Mouse (Mus musculus) lung, postnatal 4 days (tissue): ENCODE results near the gene Cdc73.
"Not testable (repeated sequence)": the region's sequence is repeated elsewhere in the genome, so short reads cannot be mapped to it uniquely, and the experiment has no call there.

ENCODE experiments used
- DNase-seq, 2 experiments: peaks; one replicate each; pipeline ENCODE4 v3.0.0; 2021

Gene Cdc73

DNA sequence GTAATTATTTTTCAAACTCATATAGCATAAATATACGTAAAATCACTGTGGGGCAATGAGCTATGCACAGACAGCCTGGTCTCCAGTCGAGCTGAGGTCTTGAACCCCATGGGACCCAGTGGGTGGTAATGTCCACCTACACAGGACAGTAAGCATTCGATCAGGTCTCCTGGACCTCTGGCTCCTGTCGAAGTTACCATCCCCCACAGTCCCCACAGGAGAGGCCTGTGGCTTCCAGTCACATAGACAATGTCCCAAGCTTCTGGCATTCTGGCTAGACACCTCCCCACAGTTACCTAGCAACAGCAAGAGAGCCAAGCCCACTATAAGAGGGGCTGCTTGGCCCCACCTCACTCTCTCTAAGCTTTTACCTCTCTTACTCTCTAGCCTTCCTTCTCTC, 37.9 kb downstream of the Cdc73 start:
- DNase-seq, result not testable (repeated sequence)

DNA sequence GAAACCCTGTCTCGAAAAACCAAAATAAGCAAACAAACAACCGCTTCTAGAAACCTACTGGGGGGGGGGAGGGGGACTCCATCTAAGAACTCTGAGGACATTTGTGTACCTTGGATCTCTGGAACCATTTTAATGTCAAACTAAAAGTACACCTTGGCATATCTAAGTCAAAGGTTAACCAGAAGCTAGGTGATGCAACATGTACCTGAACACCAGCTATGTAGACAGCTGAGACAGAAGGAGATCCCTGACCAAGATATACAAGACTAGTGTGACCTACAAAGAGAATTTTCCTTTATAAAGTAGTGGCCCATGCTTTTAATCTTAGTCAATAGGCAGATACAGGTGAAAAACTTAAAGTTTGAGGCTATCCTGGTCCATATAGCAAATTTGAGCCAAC, 39.5 kb downstream of the Cdc73 start:
- DNase-seq, result no peak

DNA sequence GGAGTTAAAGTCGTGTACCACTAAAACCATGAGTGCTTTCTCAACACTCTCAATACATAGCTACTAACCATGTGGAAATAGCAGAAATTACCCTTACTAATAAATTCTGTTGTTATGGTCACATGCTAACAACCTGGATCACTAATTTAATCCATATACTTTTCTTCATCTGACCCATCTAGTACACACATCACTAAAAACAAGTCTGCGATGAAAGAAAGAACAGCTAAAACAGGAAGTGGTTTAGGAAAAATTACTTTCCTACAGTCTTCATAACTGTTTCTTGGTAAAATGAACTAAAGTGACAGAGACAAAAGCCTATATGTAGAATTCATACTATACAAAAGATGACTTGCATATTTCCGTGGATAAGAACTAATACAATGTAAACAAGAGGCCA, 49.0 kb downstream of the Cdc73 start:
- DNase-seq, result no peak

DNA sequence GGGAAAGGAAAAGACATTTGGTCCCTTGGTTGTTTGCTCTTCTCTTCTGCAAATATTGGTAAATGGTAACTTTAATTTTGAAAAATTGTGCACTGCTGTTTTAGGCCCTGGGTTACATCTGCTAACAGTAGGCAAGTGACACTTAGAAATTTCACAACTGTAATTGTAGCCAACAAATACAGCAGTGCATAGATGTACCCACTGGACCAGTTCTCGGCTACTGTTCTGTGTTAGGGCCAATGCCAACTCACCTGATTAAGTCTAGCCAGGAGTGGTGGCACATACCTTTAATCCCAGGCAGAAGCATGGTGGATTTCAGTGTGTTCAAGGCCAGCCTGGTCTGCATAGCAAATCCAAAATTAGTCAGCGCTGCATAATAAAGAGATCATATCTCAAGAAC, 52.4 kb downstream of the Cdc73 start:
- DNase-seq, result no peak

DNA sequence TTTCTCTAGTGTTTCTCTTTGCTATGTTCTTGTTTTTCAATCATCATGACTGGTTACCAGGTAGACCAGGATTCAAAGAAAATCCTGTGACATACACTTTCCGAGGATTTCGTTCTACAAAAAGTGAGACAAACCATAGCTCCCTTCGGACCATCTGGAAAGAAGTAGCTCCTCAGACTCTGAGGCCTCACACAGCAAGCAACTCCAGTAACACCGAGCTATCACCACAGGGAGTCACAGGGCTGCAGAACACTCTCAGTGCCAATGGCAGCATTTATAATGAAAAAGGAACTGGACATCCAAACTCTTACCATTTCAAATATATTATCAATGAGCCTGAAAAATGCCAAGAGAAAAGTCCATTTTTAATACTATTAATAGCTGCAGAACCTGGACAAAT, 56.5 kb downstream of the Cdc73 start:
- DNase-seq, result no peak

DNA sequence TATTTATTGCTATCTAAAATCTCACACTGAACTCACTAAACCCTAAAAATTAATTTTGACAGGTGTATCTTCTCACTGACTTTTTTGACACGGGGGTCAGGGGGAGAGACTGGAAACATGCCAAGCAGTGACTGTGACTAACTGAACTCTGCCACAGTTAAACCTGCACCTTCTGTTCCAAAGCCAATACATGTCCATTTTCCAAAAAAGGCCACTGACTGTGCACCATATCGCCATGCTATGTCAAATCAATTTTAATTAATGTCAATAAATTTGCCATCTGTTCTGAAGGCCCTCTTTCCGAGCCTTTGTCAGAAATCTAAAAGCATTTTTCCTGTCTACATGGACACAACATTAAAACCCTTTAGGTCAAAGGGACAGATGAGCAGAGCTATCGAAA, 57.3 kb downstream of the Cdc73 start:
- no peak for DNase-seq

DNA sequence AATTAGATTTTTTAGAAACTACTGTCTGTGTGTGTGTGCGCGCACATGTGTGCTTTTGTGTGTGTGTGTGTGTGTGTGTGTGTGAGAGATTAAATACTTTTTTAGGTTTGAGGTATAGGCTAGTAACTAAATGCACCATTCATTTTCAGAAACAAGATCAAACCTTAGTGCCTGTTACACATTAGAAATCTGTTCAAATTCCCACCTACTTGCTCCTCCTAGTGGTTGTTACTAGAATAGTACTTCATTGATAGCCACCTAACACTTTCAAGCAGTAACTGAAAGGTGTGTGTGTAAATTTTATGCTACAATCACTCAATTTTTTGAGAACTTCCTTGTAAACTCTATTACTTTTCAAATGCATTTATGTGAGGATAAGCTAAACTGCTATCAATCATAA, 58.5 kb downstream of the Cdc73 start:
- DNase-seq, result no peak

DNA sequence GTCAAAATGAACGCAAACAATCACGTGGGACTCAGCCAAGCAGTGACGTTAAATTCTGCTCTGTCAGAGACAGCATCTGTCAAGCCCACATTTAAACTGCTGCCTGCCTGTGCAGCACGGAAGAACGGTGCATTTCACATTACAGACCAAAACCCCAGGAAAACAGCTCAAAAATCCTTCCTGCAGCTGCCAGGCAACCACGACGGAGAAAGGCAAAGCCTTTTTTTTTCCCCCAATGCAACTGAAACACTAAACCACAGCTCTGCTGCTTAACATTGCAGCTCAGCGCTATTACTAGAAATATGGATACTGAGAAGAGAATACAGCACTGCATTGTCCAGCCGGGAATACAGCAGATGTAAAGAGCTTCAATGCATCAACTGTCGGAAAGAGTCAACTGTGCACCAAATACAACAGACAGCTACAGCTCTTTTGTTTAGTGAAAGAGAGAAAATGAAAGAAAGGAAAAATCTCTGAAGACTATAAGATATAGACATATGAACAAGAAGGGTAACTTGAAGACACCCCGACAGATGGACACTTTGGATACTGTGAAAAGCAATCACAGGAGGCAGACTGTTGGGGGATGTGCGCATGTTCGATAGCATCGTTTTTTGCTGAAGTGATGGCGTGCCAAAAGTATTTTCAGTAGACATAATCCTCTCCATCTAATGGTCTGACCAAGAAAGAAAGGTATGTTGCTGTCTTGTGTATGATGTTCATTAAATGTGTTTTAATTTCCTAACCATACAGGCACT, 61.9 kb downstream of the Cdc73 start, which contains the start of gene B3galt2:
B3galt2 (plus strand) TSS at position 15 of the 758 bp plus-strand sequence.
- no peak for DNase-seq

DNA sequence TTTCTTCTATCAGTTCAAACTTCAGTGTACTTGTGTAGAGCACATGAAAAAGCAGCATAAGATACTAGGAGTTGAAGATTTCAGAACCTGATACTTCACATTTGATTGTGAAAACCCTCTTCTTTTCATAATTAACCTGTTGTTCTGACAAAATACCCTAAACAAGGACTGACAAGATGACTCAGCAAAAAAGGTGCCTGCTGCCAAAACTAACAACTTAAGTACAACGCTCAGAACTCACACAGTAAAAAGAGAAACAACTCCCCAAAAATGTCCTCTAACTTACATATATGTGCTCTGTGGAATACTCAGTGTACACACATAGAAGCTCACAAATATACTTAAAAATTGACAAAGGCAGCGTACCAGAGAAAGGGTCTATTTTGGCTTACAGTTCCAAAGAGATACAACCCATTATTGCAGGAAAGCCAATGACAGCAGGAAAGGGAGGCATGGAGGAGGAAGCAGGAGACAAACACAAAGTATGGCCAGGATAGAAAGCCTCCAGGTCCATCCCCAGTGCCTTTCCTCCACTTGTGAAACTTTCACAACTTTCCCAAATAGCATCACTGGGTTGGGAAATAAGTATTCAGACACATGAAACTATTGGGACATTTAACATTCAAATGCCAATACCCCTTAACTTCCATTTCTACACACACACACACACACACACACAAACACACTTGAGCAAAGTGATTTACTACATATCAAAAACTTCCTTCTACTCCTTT, 69.7 kb downstream of the Cdc73 start:
- DNase-seq, result no peak

DNA sequence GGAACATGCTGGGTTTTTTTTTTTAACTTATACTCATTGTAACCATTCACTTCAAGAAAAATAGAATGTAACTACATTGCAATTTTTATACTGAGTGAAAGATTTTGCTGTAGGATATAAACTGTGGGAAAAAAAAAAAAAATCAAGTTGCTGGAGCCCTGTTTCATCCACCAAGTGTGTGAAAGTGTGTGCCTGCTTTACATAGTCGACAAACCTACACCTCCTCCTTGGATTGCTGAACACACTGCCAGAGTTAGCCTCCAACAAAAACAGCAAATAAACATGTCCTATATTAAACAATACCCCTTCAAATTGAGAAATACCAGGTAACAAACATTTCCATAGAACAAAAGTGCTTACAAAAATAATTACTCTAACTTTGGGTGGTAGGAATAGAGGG, 70.3 kb downstream of the Cdc73 start:
- DNase-seq, result no peak

DNA sequence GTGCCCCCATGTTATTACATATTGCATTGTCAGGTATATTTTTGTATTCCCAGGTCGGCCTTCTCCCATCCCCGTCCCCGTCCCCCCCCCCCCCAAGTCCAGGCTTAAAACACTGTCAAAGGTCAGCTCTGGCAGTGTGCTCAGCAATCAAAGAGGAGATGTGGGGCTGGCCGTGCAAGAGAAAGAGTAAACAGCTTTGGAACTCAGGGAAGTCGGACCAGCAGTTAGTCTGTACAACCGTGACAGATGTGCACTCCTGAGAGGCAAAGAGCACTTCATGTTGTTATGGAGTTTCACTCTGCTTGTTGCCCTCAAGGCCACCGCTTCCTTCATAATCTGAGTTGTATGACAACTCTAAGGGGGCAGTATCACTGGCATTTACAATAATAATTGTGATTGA, 71.4 kb downstream of the Cdc73 start:
- DNase-seq, result no peak

DNA sequence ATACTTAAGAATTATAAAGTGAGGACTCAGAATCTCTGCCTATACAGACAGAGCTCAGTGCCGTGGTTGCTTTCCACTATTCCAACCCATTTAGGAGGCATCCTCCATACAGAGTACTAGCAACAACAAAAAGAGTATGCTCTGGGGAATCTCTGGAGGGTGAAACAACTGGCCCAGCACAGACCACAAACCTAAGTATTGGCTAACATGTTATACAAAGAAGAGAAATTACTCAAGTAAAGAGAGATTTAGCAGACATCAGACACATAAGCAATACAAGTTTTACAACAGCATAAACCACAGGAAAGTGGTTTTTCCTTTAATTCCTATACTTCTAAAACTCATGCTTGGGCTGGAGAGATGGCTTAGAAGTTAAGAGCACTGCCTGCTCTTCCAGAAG, 80.1 kb downstream of the Cdc73 start:
- DNase-seq, result no peak

DNA sequence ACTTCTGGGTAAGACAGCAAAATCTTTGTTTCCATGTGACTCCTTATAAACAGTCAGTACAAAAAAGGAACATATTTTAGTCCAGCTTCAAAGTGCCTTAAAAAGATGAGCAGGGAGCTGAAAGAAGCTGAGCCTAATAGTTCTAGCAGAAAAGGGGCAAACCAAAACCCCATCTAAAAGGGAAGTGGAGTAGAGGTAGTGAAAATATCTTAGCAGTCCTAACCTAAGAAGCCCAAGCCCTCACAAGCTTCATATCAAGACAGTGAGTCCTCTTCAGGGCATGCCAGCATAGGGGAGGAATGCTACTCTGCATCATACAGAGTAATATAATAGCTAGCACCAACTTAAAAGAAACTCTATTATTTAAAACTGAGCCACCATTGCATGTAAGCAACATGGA, 80.8 kb downstream of the Cdc73 start:
- DNase-seq, result no peak

DNA sequence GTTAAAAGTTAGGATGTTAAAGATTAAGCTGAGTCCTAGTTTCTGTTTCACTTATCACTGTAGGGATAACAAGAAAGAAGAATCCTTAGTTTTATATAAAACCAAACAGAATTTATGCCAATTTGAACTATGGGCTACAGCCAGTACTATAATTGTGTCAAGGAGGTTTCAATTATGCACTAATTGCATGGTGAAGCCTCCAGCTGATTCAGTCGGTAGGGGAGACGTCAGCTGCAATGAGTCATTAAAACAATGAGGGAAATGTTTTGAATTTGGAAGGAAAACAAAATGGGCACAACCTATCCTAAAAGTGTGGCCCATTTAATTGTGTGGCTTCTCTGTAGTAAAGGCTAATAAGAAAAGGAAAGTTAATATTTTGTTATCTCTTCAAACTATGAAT, 82.9 kb downstream of the Cdc73 start:
- DNase-seq, result no peak

DNA sequence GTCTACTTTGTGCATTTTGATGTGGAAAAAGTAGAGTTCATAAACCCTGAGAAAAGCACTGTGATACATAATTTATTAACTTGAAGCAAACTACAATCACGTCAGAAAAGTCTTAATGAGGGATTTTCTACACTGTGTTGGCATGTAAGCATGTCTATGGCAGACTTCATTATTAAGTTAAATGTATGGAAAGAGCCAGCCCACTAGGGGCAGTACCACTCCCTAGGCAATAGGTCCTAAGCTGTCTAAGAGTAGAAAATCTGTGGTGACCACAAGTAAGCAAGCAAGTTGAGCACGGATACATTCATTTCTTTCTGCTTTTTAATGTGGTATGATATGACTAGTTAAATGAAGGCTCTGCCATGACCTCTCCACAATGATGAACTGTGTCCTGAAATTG, 89.8 kb downstream of the Cdc73 start:
- DNase-seq, result no peak

DNA sequence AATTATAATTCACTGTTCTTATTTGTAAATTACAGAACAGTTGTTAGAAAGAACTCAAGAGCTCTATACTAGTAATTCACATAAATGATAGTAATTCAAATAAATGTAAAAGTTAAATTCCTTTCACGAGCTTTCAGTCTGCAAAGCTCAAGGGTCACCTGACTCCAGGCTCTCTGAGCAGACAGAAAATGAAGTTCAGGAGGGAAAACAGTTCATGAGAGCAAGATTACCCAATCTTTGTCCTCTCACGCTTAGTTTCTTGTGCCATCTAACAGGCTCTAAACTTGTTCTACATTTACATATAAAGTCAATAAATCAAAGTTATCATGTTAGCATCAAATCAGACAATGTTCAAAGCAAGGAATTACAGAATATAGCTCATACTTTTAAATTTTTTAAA, 93.8 kb downstream of the Cdc73 start:
- DNase-seq, result no peak

DNA sequence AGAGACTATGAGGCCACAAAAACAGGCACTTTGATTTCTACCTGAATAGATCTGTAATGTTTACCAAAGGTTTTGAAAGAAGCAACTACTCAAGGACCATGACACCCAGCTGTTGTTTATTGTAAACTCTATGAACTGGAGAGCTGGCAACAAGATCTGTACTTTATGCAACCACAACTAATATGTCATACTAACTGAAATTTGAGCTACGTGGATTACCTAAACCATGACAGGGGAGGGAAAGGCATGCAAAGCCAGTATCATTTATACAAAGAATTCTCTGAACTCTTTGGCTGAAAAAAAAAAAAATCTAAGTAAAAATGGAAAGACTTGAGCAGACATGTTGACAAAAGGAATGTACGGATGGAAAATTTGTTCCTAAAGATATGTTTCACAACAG, 105.8 kb downstream of the Cdc73 start:
- no peak for DNase-seq

DNA sequence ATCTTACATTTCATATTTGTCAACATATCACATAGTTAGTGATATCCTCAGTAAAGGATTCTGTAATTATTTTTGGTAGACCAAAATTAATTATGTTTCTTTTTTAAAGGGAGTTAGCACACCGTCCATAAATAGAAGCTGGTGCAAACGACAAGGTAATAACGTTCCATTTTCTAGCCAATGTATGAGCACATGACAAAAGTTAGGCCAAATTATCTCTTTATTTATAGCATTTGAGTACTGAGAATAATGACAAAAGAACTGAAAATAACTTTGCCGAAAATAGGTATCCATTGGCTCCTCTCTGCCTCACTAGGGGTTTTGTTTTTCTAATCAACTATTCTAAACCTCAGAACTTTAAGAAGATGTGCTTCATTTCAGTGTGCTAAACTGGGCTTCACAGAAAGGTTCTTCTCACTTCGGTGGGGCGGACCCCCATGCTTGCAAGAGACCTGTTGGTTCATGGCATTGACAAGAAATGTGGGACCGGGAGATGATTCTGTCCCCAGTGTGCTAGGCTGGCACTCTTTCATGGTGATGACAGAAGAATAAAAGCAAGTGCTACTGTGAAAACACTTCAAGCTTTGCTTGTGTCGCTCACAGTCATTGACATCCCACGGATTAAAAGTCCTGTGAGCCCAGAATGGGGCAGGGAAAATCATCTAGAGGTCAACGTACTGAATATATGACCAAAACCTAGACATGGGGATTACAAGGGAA, 125.7 kb downstream of the Cdc73 start:
- DNase-seq, result no peak

DNA sequence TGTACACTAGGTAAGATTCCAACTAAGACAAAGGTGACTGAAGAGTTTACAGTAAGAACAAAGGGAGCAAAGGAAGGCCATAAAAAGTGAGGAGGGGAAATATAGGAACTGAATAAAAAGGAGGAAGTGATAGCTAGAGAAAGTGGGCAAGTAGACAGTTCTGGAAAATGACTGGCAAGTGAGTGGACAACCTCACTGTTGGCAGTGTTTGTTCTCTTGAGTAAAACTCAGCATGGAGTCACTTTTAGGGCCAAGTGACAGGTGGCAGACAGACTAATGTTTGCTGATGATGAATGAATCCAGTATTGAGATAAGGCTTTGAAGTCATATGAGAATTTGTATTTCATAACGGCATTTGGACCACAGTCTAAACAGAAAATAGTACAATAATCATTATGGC, 144.5 kb downstream of the Cdc73 start:
- no peak for DNase-seq

DNA sequence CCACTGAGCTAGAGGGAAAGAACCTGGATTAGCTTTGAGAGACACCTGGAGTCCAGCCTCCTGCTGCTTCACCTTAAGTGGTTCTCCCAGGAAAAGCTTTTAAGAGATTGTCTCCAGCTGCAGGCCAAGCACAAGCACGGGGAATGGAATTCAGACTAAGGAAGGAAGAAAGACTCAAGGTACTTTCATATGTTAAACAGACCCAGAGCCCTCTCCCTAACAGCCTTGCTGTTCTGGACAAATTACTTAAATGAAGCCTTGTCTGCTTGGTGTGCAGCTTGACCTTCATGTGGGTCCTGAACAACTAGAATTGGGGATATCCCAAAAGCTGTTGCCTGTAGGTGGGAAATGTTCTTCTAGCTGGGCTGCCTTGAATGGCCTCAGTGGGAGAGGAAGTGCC, 147.2 kb downstream of the Cdc73 start:
- DNase-seq, result no peak

DNA sequence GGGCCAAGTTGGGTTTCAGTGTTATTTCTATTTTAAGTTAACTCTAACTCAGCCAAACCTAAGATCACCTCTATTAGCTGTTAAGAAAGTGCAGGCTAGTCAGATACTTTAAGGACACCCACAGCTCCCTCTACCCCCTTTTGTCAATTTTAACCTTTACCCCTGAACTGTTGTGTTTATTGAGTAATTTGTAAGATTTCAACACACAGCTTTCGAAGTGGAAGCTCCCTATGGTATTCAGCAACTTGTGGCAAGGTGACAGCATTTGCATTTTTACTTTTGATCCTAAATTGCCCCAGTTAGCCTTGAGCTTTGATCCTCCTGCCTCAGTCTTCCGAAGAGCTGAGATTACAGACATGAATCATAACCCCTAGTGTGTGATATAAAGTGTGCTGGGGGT, 148.1 kb downstream of the Cdc73 start:
- no peak for DNase-seq
